Mouse (Mus musculus) liver, adult 2 months (tissue): ENCODE measurements at regions not wholly inside any gene's neighbourhood (a gene's known extent, or its start where the extent isn't known, plus 50 kb on each side); places are given as distances from the start of the nearest gene placed in this dataset.

Experiments
- CTCF ChIP-seq: fragments of 200-500 bp; IDR thresholded peaks from 2 replicates; pipeline ENCODE4 v1.5.1; 2011; ENCODE audit warnings: low read depth, low read length, control low read depth
- POLR2A ChIP-seq: fragments of 200-500 bp; IDR thresholded peaks from 2 replicates; pipeline ENCODE4 v1.6.1; 2011; ENCODE audit warnings: low read length, control low read depth; ENCODE audit not compliant: insufficient read depth; ENCODE audit errors: extremely low read depth

GRCm38 (mm10) chr7:123921461-123921860, 61.2 kb upstream of the Hs3st4 start:
- TF ChIP-seq CTCF = no peak
- no peak for TF ChIP-seq POLR2A
